Mouse (Mus musculus) lung, embryonic 14.5 days (tissue): ENCODE data around the gene Tmem170. TPM values are rescaled to one million over a fixed set of nuclear protein-coding genes. Genes with fewer than 3 reads are reported as not detected.

Experiments
- ATAC-seq: fragments of 200-750 bp; cut with Nextera tagmentation; 2 replicates; pipeline ENCODE4 v1.8.0; 2017; ENCODE audit warnings: mild to moderate bottlenecking, moderate TSS enrichment, moderate library complexity; ENCODE audit not compliant: insufficient read depth
- DNase-seq: peaks from one replicate; pipeline ENCODE4 v3.0.0-alpha.2; 2015
- H3K27ac ChIP-seq: fragments of 300-500 bp; sonication (generic); 2 replicates; pipeline ENCODE4 v1.5.1; 2014; ENCODE audit warnings: low read depth, mild to moderate bottlenecking, moderate library complexity
- H3K27me3 ChIP-seq: fragments of 300-500 bp; sonication (generic); 2 replicates; pipeline ENCODE4 v1.6.1; 2014; ENCODE audit warnings: low read length, control low read depth; ENCODE audit not compliant: insufficient read depth
- H3K36me3 ChIP-seq: fragments of 300-500 bp; sonication (generic); 2 replicates; pipeline ENCODE4 v1.6.1; 2014; ENCODE audit warnings: control low read depth; ENCODE audit not compliant: insufficient read depth
- H3K4me1 ChIP-seq: fragments of 300-500 bp; sonication (generic); 2 replicates; pipeline ENCODE4 v1.6.1; 2014; ENCODE audit warnings: antibody characterized with exemption, control low read depth; ENCODE audit not compliant: insufficient read depth
- H3K4me2 ChIP-seq: fragments of 300-500 bp; sonication (generic); 2 replicates; pipeline ENCODE4 v1.6.1; 2014; ENCODE audit warnings: mild to moderate bottlenecking
- H3K4me3 ChIP-seq: fragments of 300-500 bp; sonication (generic); 2 replicates; pipeline ENCODE4 v1.5.1; 2014; ENCODE audit warnings: low read depth, low read length
- H3K9ac ChIP-seq: fragments of 300-500 bp; sonication (generic); 2 replicates; pipeline ENCODE4 v1.6.1; 2014
- H3K9me3 ChIP-seq: fragments of 300-500 bp; sonication (generic); 2 replicates; pipeline ENCODE4 v1.6.1; 2016; ENCODE audit warnings: low read depth, low read length, control low read depth
- CTCF ChIP-seq: IDR thresholded peaks from 2 replicates; pipeline ENCODE4 v1.5.1; 2016; ENCODE audit warnings: antibody characterized with exemption, low read depth
- WGBS: fragments of 180-500 bp; shearing (Covaris S2); extraction: QIAGEN DNeasy Blood & Tissue Kit; methylation state at CpG from one replicate; pipeline ENCODE4 v1.1.7; 2014; 5-methylcytosine and 5-hydroxymethylcytosine counted together
- polyA plus RNA-seq: library from polyadenylated mRNA; unstranded; fragments of >200 nt; fragmentation: Nextera tagmentation; extraction: Ambion mirVana; gene quantifications from 2 replicates; pipeline ENCODE4 v1.2.1, GENCODE M21; 2014

Tmem170 gene
- polyA plus RNA-seq, 1 experiment from 2014 or later: 7.0 TPM

- no peak for ATAC-seq
- Histone ChIP-seq H3K9ac (no peak overlapping the region), H3K4me1 (no peaks in the 10 kb centered on the region), H3K4me3 (no peak overlapping the region), H3K27ac (peak overlapping the region; percentile 30; the same call in 1 of the 2 replicates), H3K36me3 (peaks cover 38% of the 10 kb centered on the region), H3K27me3 (no peaks in the 10 kb centered on the region), H3K4me2 (no peak overlapping the region), H3K9me3 (no peaks in the 10 kb centered on the region)
- no peak for TF ChIP-seq CTCF
- 92% methylated on average over 3 of the region's 3 CpGs for WGBS
- no peak for DNase-seq
Observed at GRCm38 (mm10) chr8:111818556-111818955, 58.0 kb downstream of the Tmem170 start.

GRCm38 (mm10) chr8:111815078-111815477 is 61.5 kb downstream of the Tmem170 start:
- Histone ChIP-seq H3K4me2 (no peak overlapping the region), H3K9ac (no peak overlapping the region), H3K4me1 (no peaks in the 10 kb centered on the region), H3K9me3 (no peaks in the 10 kb centered on the region), H3K4me3 (no peak overlapping the region), H3K27me3 (no peaks in the 10 kb centered on the region), H3K36me3 (peaks cover 34% of the 10 kb centered on the region), H3K27ac (no peak overlapping the region)
- no peak for DNase-seq
- no peak for ATAC-seq
- 79% methylated on average over 4 of the region's 4 CpGs for WGBS
- TF ChIP-seq CTCF: no peak

- Histone ChIP-seq H3K9me3 (no peaks in the 10 kb centered on the region), H3K9ac (no peak overlapping the region), H3K36me3 (peaks cover 26% of the 10 kb centered on the region; the same call in 1 of the 2 replicates), H3K4me2 (no peak overlapping the region), H3K4me3 (no peak overlapping the region), H3K4me1 (no peaks in the 10 kb centered on the region), H3K27me3 (no peaks in the 10 kb centered on the region), H3K27ac (no peak overlapping the region)
- no peak for TF ChIP-seq CTCF
- 94% methylated on average over 9 of the region's 9 CpGs for WGBS
- ATAC-seq: no peak
- no peak for DNase-seq
Observed at GRCm38 (mm10) chr8:111813818-111814217, 62.7 kb downstream of the Tmem170 start.

Other genes starting within 250 kb of the Tmem170 start
- gene Ldhd, start 246.4 kb downstream of the Tmem170 start, polyA plus RNA-seq: 0.30 TPM in 2 replicates
- 22.0 and 22.5 TPM in 2 replicates for gene Zfp1, start 233.3 kb downstream of the Tmem170 start, polyA plus RNA-seq
- not detected in 2 replicates for gene Ctrb1, start 185.7 kb downstream of the Tmem170 start, polyA plus RNA-seq
- 54.5 and 56.3 TPM in 2 replicates for gene Bcar1, start 132.9 kb downstream of the Tmem170 start, polyA plus RNA-seq
- gene Cfdp1, start 22.5 kb downstream of the Tmem170 start, polyA plus RNA-seq: 195 and 200 TPM in 2 replicates
- gene Chst5, start 33.7 kb upstream of the Tmem170 start, polyA plus RNA-seq: 5.3 and 6.6 TPM in 2 replicates
- gene Tmem231, start 57.1 kb upstream of the Tmem170 start, polyA plus RNA-seq: 18.7 and 18.9 TPM in 2 replicates
- 147 and 163 TPM in 2 replicates for gene Gabarapl2, start 64.0 kb upstream of the Tmem170 start, polyA plus RNA-seq
- 8.7 and 9.8 TPM in 2 replicates for gene Adat1, start 115.6 kb upstream of the Tmem170 start, polyA plus RNA-seq
- 227 and 229 TPM in 2 replicates for gene Kars, start 134.6 kb upstream of the Tmem170 start, polyA plus RNA-seq
- gene Terf2ip, start 134.6 kb upstream of the Tmem170 start, polyA plus RNA-seq: 22.8 and 25.0 TPM in 2 replicates
- 0.42 TPM in 1 of 2 replicates, not detected in the other for gene Gm6793, start 138.3 kb upstream of the Tmem170 start, polyA plus RNA-seq